Mouse (Mus musculus): ENCODE measurements around the gene Gm9887. TPM values are rescaled to one million over a fixed set of nuclear protein-coding genes. Genes with fewer than 3 reads are reported as not detected.

The Gm9887 gene
- polyA plus RNA-seq, 1 experiment: 0.23 TPM

GRCm38 (mm10) chr12:69349928-69350327 is 22.3 kb downstream of the Gm9887 start:
- TF ChIP-seq TAL1 (IDR thresholded peaks at IDR 0.05; ENCODE audit: low read length): no peak
- no peak for TF ChIP-seq GATA1 (IDR thresholded peaks at IDR 0.05; ENCODE audit: low read length)
- H3K4me1 ChIP-seq (ENCODE audit: control insufficient read depth): no peaks in the 10 kb centered on the region; the same call in 1 of the 2 replicates
- H3K27me3 ChIP-seq (ENCODE audit: control insufficient read depth): no peaks in the 10 kb centered on the region
- H3K9me3 ChIP-seq (ENCODE audit: control insufficient read depth, low read length): no peaks in the 10 kb centered on the region
- peaks cover 82% of the 10 kb centered on the region for H3K36me3 ChIP-seq (ENCODE audit: control insufficient read depth)
- no peak overlapping the region for H3K4me3 ChIP-seq (replicated peaks)

DNA sequence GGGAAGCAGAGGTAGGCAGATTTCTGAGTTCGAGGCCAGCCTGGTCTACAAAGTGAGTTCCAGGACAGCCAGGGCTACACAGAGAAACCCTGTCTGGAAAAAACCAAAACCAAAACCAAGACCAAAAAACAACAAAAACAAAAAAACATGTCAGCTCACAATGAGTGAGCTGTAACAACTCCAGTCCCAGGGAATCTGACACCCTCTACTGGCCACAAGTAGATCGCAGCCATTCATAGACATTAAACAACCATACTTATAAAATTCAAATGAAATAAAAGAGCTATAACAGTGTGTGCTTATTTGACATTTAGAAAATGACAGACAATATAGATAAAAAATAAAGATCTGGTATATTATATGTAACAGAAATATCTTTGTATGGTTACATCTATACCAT is 38.7 kb downstream of the Gm9887 start:
- TF ChIP-seq TAL1 (IDR thresholded peaks at IDR 0.05; ENCODE audit: low read length) (no peak), GATA1 (IDR thresholded peaks at IDR 0.05; ENCODE audit: low read length) (no peak)

DNA sequence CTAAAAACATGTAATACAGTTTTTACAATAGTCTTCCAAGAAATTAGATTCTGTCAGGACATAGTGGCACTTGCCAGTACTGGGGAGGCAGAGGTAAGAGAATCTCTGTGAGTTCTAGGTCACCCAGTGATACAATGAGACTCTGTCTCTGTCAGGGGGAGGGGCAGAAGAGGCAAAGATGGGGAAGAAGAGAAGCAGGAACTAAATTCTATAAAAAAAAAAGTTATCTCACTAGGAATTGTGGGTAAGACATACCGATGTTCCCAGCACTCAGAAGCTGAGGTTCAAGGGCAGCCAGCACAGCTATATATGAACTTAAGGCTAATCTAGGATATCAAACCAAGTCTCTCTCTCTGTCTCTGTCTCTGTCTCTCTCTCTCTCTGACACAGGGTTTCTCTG is 40.1 kb downstream of the Gm9887 start:
- Histone ChIP-seq H3K27me3 (ENCODE audit: control insufficient read depth) (no peaks in the 10 kb centered on the region), H3K4me3 (replicated peaks) (no peak overlapping the region), H3K4me1 (ENCODE audit: control insufficient read depth) (no peaks in the 10 kb centered on the region), H3K9me3 (ENCODE audit: control insufficient read depth, low read length) (no peaks in the 10 kb centered on the region), H3K36me3 (ENCODE audit: control insufficient read depth) (peaks cover 87% of the 10 kb centered on the region)
- no peak for TF ChIP-seq GATA1 (IDR thresholded peaks at IDR 0.05; ENCODE audit: low read length)
- no peak for TF ChIP-seq TAL1 (IDR thresholded peaks at IDR 0.05; ENCODE audit: low read length)

More for the DNA sequence above, 38.7 kb downstream of the Gm9887 start:
- H3K4me3 ChIP-seq (replicated peaks): no peak overlapping the region
- no peaks in the 10 kb centered on the region for H3K9me3 ChIP-seq (ENCODE audit: control insufficient read depth, low read length)
- H3K4me1 ChIP-seq (ENCODE audit: control insufficient read depth): no peaks in the 10 kb centered on the region
- no peaks in the 10 kb centered on the region for H3K27me3 ChIP-seq (ENCODE audit: control insufficient read depth)
- H3K36me3 ChIP-seq (ENCODE audit: control insufficient read depth): peaks cover 90% of the 10 kb centered on the region

DNA sequence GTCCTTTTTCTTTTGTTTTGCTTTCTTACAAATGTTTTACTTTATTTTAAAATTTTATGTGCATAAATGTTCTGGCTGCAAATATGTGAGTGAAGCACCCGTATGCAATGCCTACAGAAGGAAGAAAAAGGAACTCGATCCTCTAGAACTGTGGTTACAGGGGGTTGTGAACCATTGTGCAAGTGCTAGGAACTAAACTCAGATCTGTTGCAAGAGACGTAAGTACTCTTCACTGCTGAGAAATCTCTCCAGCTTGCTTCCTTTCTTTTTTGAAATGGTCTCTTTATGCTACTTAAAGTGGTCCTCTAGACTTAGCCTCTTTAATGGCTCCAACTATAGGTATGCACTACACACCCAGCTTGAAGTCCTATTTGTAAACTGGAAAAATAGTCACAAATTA is 41.1 kb downstream of the Gm9887 start:
- Histone ChIP-seq H3K4me1 (ENCODE audit: control insufficient read depth) (no peaks in the 10 kb centered on the region), H3K9me3 (ENCODE audit: control insufficient read depth, low read length) (no peaks in the 10 kb centered on the region), H3K27me3 (ENCODE audit: control insufficient read depth) (no peaks in the 10 kb centered on the region), H3K4me3 (replicated peaks) (no peak overlapping the region), H3K36me3 (ENCODE audit: control insufficient read depth) (peaks cover 86% of the 10 kb centered on the region)
- TF ChIP-seq TAL1 (IDR thresholded peaks at IDR 0.05; ENCODE audit: low read length): no peak
- no peak for TF ChIP-seq GATA1 (IDR thresholded peaks at IDR 0.05; ENCODE audit: low read length)

Other genes with a start within 250 kb of the Gm9887 start
- gene Rps29, start 213.3 kb downstream of the Gm9887 start, polyA plus RNA-seq (2012): 65.5 and 410 TPM in 2 replicates
- gene Lrr1, start 203.6 kb downstream of the Gm9887 start, polyA plus RNA-seq (2012): 7.6 TPM in 2 replicates
- gene Rpl36al, start 188.4 kb downstream of the Gm9887 start, polyA plus RNA-seq (2012): 6.1 and 7.3 TPM in 2 replicates
- 0.73 and 0.90 TPM in 2 replicates for gene Mgat2, start 188.3 kb downstream of the Gm9887 start, polyA plus RNA-seq (2012)
- not detected in 2 replicates for gene Gm49383, start 175.4 kb downstream of the Gm9887 start, polyA plus RNA-seq (2012)
- gene Dnaaf2, start 174.0 kb downstream of the Gm9887 start, polyA plus RNA-seq (2012): 1.6 and 2.3 TPM in 2 replicates
- gene Gm49384, start 168.2 kb downstream of the Gm9887 start, polyA plus RNA-seq (2012): not detected in 2 replicates
- gene Pole2, start 144.3 kb downstream of the Gm9887 start, polyA plus RNA-seq (2012): 2.5 and 2.9 TPM in 2 replicates
- not detected in 2 replicates for gene Klhdc1, start 131.3 kb downstream of the Gm9887 start, polyA plus RNA-seq (2012)
- 4.1 and 5.1 TPM in 2 replicates for gene Klhdc2, start 75.8 kb downstream of the Gm9887 start, polyA plus RNA-seq (2012)
- 0.12 and 0.79 TPM in 2 replicates for gene Nemf, start 15.3 kb downstream of the Gm9887 start, polyA plus RNA-seq (2012)
- gene Arf6, start 308 bp downstream of the Gm9887 start, polyA plus RNA-seq (2012): 24.7 and 27.9 TPM in 2 replicates
- 0.18 and 0.31 TPM in 2 replicates for gene Vcpkmt, start 210.6 kb upstream of the Gm9887 start, polyA plus RNA-seq (2012)